Mouse (Mus musculus): ENCODE results near the gene Zfp36l1. TPM values are rescaled to one million over a fixed set of nuclear protein-coding genes. Genes with fewer than 3 reads are reported as not detected.

Gene Zfp36l1
- polyA plus RNA-seq (2012; rRNA removed), result 261 and 286 TPM in 2 replicates

DNA sequence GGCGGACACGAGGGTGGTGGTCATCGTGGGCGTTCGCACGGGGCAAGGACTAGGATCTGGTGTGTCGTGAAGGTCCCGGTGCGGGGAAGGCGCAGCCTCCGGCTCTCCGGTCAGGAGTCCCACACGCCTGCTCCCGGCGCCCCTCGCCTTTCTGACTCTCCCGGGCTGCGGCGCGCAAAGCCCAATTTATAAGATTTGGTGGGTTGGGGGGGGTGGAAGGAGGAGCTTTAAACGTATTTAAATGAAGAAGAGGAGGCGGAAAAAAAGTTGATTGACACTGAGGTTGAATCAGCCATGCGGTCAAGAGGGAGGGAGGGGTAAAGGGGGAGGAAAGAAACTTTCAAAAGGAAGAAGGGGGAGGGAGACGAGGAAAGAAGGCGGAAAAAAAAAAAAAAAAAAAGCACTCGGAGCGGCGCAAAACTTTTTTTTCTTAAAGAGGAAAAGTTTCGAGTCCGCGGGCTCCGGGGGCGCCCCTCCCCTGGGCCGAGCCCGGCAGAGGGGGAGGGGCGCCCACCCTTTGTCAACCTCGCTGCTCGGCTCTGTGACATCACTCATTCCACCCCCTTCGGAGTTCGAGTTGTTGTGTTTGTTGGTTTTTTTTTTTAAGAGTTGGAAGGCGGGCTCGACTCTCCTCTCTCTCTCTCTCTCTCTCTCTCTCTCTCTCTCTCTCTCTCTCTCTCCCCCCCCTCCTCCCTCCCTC, at the start of gene Zfp36l1:
Gene Zfp36l1, minus strand, starts transcription at position 162 of the 700 bp plus-strand sequence.
- H3K4me1 ChIP-seq (ENCODE audit: control insufficient read depth, insufficient read depth, low read length), result peaks cover 7% of the 10 kb centered on the region; the same call in 1 of the 2 replicates
- H3K4me3 ChIP-seq (replicated peaks; ENCODE audit: extremely low read depth, low read depth, low read length), result peak within 1 kb of the TSS; percentile 98
- no peak for TF ChIP-seq CTCF (IDR thresholded peaks at IDR 0.05; ENCODE audit: insufficient read depth, low read length)
- peak; percentile 100 for TF ChIP-seq POLR2A (IDR thresholded peaks at IDR 0.05; ENCODE audit: borderline replicate concordance, extremely low read depth, low read depth, low read length)
- DNase-seq, result peak; percentile 97
- under 1% methylated on average over 42 of the region's 42 CpGs for WGBS

- WGBS, result 74% methylated on average over 3 of the region's 3 CpGs
- no peak for DNase-seq
- no peaks in the 10 kb centered on the region for H3K4me1 ChIP-seq (ENCODE audit: control insufficient read depth, insufficient read depth, low read length)
- H3K4me3 ChIP-seq (replicated peaks; ENCODE audit: extremely low read depth, low read depth, low read length), result no peak overlapping the region
- no peak for TF ChIP-seq POLR2A (IDR thresholded peaks at IDR 0.05; ENCODE audit: borderline replicate concordance, extremely low read depth, low read depth, low read length)
- TF ChIP-seq CTCF (IDR thresholded peaks at IDR 0.05; ENCODE audit: insufficient read depth, low read length), result no peak
Measured at GRCm38 (mm10) chr12:80162448-80162847, 49.6 kb upstream of the Zfp36l1 start.

- 3% methylated on average over 5 of the region's 5 CpGs for WGBS
- no peak overlapping the region for H3K4me3 ChIP-seq (replicated peaks; ENCODE audit: extremely low read depth, low read depth, low read length)
- no peaks in the 10 kb centered on the region for H3K4me1 ChIP-seq (ENCODE audit: control insufficient read depth, insufficient read depth, low read length)
- no peak for TF ChIP-seq POLR2A (IDR thresholded peaks at IDR 0.05; ENCODE audit: borderline replicate concordance, extremely low read depth, low read depth, low read length)
- no peak for TF ChIP-seq CTCF (IDR thresholded peaks at IDR 0.05; ENCODE audit: insufficient read depth, low read length)
- no peak for DNase-seq
Measured at GRCm38 (mm10) chr12:80157675-80158074, 44.9 kb upstream of the Zfp36l1 start.

- TF ChIP-seq POLR2A (IDR thresholded peaks at IDR 0.05; ENCODE audit: borderline replicate concordance, extremely low read depth, low read depth, low read length), result no peak
- TF ChIP-seq CTCF (IDR thresholded peaks at IDR 0.05; ENCODE audit: insufficient read depth, low read length), result peak; percentile 62
- 33% methylated on average over 10 of the region's 10 CpGs for WGBS
- DNase-seq, result no peak
Measured at GRCm38 (mm10) chr12:80153687-80154326, 41.0 kb upstream of the Zfp36l1 start.

DNA sequence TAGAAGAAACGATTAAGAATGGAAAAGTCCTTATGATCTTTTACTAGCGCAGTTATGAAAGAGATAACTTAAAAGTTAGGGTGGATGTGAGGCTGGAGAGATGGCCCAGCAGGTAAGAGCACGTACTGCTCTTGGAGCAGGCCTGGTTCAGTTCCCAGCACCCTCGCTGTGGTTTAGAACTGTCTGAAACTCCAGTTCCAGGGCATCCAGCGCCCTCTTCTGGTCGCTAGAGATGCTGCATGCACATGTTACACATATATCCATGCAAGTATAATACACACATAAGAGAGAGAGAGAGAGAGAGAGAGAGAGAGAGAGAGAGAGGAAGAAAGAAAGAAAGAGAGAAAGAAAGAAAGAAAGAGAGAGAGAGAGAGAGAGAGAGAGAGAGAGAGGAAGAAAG, 40.3 kb upstream of the Zfp36l1 start:
- H3K4me1 ChIP-seq (ENCODE audit: control insufficient read depth, insufficient read depth, low read length), result no peaks in the 10 kb centered on the region
- no peak overlapping the region for H3K4me3 ChIP-seq (replicated peaks; ENCODE audit: extremely low read depth, low read depth, low read length)
- DNase-seq, result no peak
- TF ChIP-seq CTCF (IDR thresholded peaks at IDR 0.05; ENCODE audit: insufficient read depth, low read length) (no peak), POLR2A (IDR thresholded peaks at IDR 0.05; ENCODE audit: borderline replicate concordance, extremely low read depth, low read depth, low read length) (no peak)
- 85% methylated on average over 6 of the region's 6 CpGs for WGBS

More at GRCm38 (mm10) chr12:80153687-80154326, 41.0 kb upstream of the Zfp36l1 start:
- no peaks in the 10 kb centered on the region for H3K4me1 ChIP-seq (ENCODE audit: control insufficient read depth, insufficient read depth, low read length)
- H3K4me3 ChIP-seq (replicated peaks; ENCODE audit: extremely low read depth, low read depth, low read length), result no peak overlapping the region

DNA sequence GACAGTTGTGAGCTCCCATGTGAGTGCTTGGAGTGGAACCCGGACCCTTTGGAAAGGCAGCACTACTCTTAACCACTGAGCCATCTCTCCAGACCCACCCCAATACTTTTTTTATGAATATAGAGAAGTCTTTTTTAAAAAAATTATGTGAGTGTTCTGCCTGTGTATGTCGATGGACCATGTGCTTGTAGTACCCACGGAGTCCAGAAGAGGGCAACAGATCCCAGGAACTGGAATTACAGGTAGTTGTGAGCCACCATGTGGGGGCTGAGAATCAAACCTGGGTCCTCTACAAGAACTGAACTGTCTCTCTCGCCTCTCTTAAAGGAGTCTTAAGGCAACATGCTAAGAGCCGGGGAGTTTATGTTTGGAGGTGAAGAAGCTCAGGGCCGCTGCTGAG, 39.0 kb upstream of the Zfp36l1 start:
- no peak for TF ChIP-seq POLR2A (IDR thresholded peaks at IDR 0.05; ENCODE audit: borderline replicate concordance, extremely low read depth, low read depth, low read length)
- 0 out of 2 replicates have a peak, but pooled peaks have one; percentile 11 for TF ChIP-seq CTCF (IDR thresholded peaks at IDR 0.05; ENCODE audit: insufficient read depth, low read length)
- 87% methylated on average over 6 of the region's 6 CpGs for WGBS
- Histone ChIP-seq H3K4me3 (replicated peaks; ENCODE audit: extremely low read depth, low read depth, low read length) (no peak overlapping the region), H3K4me1 (ENCODE audit: control insufficient read depth, insufficient read depth, low read length) (no peaks in the 10 kb centered on the region)
- DNase-seq, result no peak

- DNase-seq, result no peak
- Histone ChIP-seq H3K4me3 (replicated peaks; ENCODE audit: extremely low read depth, low read depth, low read length) (no peak overlapping the region), H3K4me1 (ENCODE audit: control insufficient read depth, insufficient read depth, low read length) (no peaks in the 10 kb centered on the region)
- no peak for TF ChIP-seq POLR2A (IDR thresholded peaks at IDR 0.05; ENCODE audit: borderline replicate concordance, extremely low read depth, low read depth, low read length)
- TF ChIP-seq CTCF (IDR thresholded peaks at IDR 0.05; ENCODE audit: insufficient read depth, low read length), result no peak
- 28% methylated on average over 8 of the region's 8 CpGs for WGBS
Measured at GRCm38 (mm10) chr12:80150624-80151023, 37.8 kb upstream of the Zfp36l1 start.

DNA sequence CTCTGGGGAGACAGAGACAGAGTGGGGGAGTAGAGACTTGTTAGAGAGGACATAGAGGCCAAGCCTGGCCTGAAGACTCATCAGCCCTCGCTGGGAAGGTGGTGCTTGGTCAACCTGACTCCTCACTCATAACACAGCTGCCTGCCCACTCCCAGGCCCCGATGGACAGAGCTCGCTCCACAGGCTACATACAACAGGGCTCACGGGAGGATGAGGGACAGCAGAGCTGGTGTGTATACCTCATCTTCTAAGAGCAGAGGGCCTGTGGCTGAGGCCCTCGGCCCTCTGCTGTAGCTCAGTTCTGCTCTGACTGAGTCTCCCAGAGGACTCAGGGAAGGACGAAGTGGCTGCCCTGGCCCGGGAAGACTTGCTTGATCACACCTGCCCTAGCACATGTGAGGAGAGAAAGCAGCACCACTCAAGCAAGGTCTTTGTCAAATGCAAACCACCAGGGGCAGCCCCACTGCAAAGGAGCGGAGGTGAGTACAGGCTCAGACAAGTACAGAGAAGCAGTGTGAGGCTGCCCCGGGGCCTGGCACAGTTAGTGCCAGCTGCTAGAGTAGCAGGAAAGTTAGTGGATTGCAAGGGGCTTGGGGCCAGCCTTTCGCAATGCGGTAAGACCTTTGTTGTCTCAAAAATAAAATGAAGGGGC, 34.9 kb upstream of the Zfp36l1 start:
- Histone ChIP-seq H3K4me3 (replicated peaks; ENCODE audit: extremely low read depth, low read depth, low read length) (no peak overlapping the region), H3K4me1 (ENCODE audit: control insufficient read depth, insufficient read depth, low read length) (no peaks in the 10 kb centered on the region)
- TF ChIP-seq CTCF (IDR thresholded peaks at IDR 0.05; ENCODE audit: insufficient read depth, low read length) (no peak), POLR2A (IDR thresholded peaks at IDR 0.05; ENCODE audit: borderline replicate concordance, extremely low read depth, low read depth, low read length) (no peak)
- WGBS, result 81% methylated on average over 11 of the region's 11 CpGs
- no peak for DNase-seq

Data from lung, adult 2 months (tissue).